In genomic region chr13:57402386-57402785, GRCm38 (mm10) we compare ENCODE assay signal across 16 mouse cellular contexts.
"Had no signal": no experiment of that assay in that cellular context is flagged by ENCODE, and none has a peak within 500 bp of the region (broad histone marks: within the 10 kb centered on the region; RNA-seq: fewer than 3 reads in every experiment).

No protein-coding gene starts in this region.

- H3K4me1 ChIP-seq: neural tube, embryonic 13.5 days; neural tube, embryonic 15.5 days; stomach, embryonic 15.5 days had no signal

- H3K9ac ChIP-seq: neural tube, embryonic 13.5 days; neural tube, embryonic 15.5 days; stomach, embryonic 15.5 days had no signal

- H3K36me3 ChIP-seq: neural tube, embryonic 13.5 days; neural tube, embryonic 15.5 days; stomach, embryonic 15.5 days had no signal

- H3K27me3 ChIP-seq: neural tube, embryonic 13.5 days; neural tube, embryonic 15.5 days; stomach, embryonic 15.5 days had no signal

- H3K27ac ChIP-seq: neural tube, embryonic 13.5 days; neural tube, embryonic 15.5 days; stomach, embryonic 15.5 days; stomach, postnatal 0 days had no signal

- H3K9me3 ChIP-seq: neural tube, embryonic 13.5 days; neural tube, embryonic 15.5 days; stomach, embryonic 15.5 days had no signal

- H3K4me3 ChIP-seq: neural tube, embryonic 13.5 days; neural tube, embryonic 15.5 days; stomach, embryonic 15.5 days had no signal

- DNase-seq: retina, postnatal 1 day; right cerebral cortex, adult 18-20 months; right cerebral cortex, postnatal 14 days; right cerebral cortex, postnatal 25 days; right cerebral cortex, postnatal 4 days; spleen, adult 18-20 months; thymus, adult 18-20 months; thymus, adult 2 months; thymus, postnatal 14 days; thymus, postnatal 25 days; thymus, postnatal 36 days; thymus, postnatal 4 days had no signal
